Mouse (Mus musculus) MEL (cell line): ENCODE measurements around the gene Cdk14. TPM values are rescaled to one million over a fixed set of nuclear protein-coding genes. Genes with fewer than 3 reads are reported as not detected.
"Not testable (repeated sequence)": the region's sequence is repeated elsewhere in the genome, so short reads cannot be mapped to it uniquely, and the experiment has no call there.

Experiments used
- DNase-seq: peaks from one replicate; pipeline ENCODE4 v3.0.0; 2011; ENCODE audit warnings: low read depth, low spot score
- H3K27ac ChIP-seq: 2 replicates; pipeline ENCODE4 v1.5.1; 2012; ENCODE audit warnings: low read depth, mild to moderate bottlenecking, control low read depth, low read length, moderate library complexity; ENCODE audit not compliant: control insufficient read depth
- H3K27me3 ChIP-seq, 2 experiments: fragments of 150-350 bp in 1 of 2; sonication (generic) in 1 of 2; 2 replicates each; pipeline ENCODE4 v1.6.1; 2012; ENCODE audit warnings: low read length in 2 of 2, mild to moderate bottlenecking in 2 of 2, improper control_type of control experiment in 1 of 2, moderate library complexity in 1 of 2; ENCODE audit not compliant: insufficient read depth in 2 of 2, control insufficient read depth in 1 of 2
- H3K36me3 ChIP-seq, 2 experiments: 2 replicates each; pipeline ENCODE4 v1.6.1; 2012 to 2014; ENCODE audit warnings: low read length in 2 of 2, improper control_type of control experiment in 1 of 2, inconsistent platforms in 1 of 2, mild to moderate bottlenecking in 1 of 2; ENCODE audit not compliant: insufficient read depth in 2 of 2, control insufficient read depth in 1 of 2
- H3K4me1 ChIP-seq, 2 experiments: fragments of 150-350 bp in 1 of 2; sonication (generic) in 1 of 2; 2 replicates each; pipeline ENCODE4 v1.6.1; 2012; ENCODE audit warnings: low read length in 2 of 2, improper control_type of control experiment in 1 of 2, mild to moderate bottlenecking in 1 of 2; ENCODE audit not compliant: insufficient read depth in 2 of 2, control insufficient read depth in 1 of 2
- H3K4me3 ChIP-seq, 2 experiments: fragments of 150-350 bp in 1 of 2; sonication (generic) in 1 of 2; 2 replicates each; pipeline ENCODE4 v1.5.1; 2012; ENCODE audit warnings: low read depth in 2 of 2, low read length in 2 of 2, mild to moderate bottlenecking in 2 of 2, moderate library complexity in 2 of 2, control low read depth in 1 of 2, improper control_type of control experiment in 1 of 2; ENCODE audit not compliant: control insufficient read depth in 1 of 2, insufficient read depth in 1 of 2
- H3K79me2 ChIP-seq: 2 replicates; pipeline ENCODE4 v1.6.1; 2012; ENCODE audit warnings: mild to moderate bottlenecking, low read length, moderate library complexity; ENCODE audit not compliant: control insufficient read depth, poor library complexity, insufficient read depth
- H3K9ac ChIP-seq: 2 replicates; pipeline ENCODE4 v1.6.1; 2012; ENCODE audit warnings: low read depth, mild to moderate bottlenecking, control low read depth, low read length, moderate library complexity; ENCODE audit not compliant: control insufficient read depth, poor library complexity, severe bottlenecking
- H3K9me3 ChIP-seq: fragments of 150-350 bp; sonication (generic); replicated peaks from 2 replicates; pipeline ENCODE4 v1.6.1; 2012; ENCODE audit warnings: mild to moderate bottlenecking, low read length, improper control_type of control experiment, moderate library complexity; ENCODE audit not compliant: insufficient read depth
- CTCF ChIP-seq, 3 experiments: IDR thresholded peaks in 2 of 3; conservative IDR thresholded peaks in 1 of 3; 2 replicates each; pipeline ENCODE4 v1.5.1; 2011 to 2012; ENCODE audit warnings: low read length in 3 of 3, low read depth in 2 of 3, mild to moderate bottlenecking in 2 of 3, improper control_type of control experiment in 1 of 3, inconsistent platforms in 1 of 3, mixed read lengths in 1 of 3, moderate library complexity in 1 of 3; ENCODE audit not compliant: control insufficient read depth in 1 of 3, insufficient read depth in 1 of 3, poor library complexity in 1 of 3, severe bottlenecking in 1 of 3
- E2F4 ChIP-seq: IDR thresholded peaks from 2 replicates; pipeline ENCODE4 v1.6.1; 2011; ENCODE audit warnings: low read depth, low read length, improper control_type of control experiment, borderline replicate concordance
- GATA1 ChIP-seq: IDR thresholded peaks from 2 replicates; pipeline ENCODE4 v1.6.1; 2011; ENCODE audit warnings: low read depth, low read length, improper control_type of control experiment
- HCFC1 ChIP-seq: IDR thresholded peaks from 2 replicates; pipeline ENCODE4 v1.6.1; 2012; ENCODE audit warnings: low read depth, mild to moderate bottlenecking, inconsistent platforms, low read length, improper control_type of control experiment, moderate library complexity
- KAT2A ChIP-seq: conservative IDR thresholded peaks from 2 replicates; pipeline ENCODE4 v1.6.1; 2012; ENCODE audit warnings: low read depth, low read length, improper control_type of control experiment, inconsistent platforms
- MEF2A ChIP-seq: IDR thresholded peaks from 2 replicates; pipeline ENCODE4 v1.6.1; 2014; ENCODE audit warnings: low read depth, mild to moderate bottlenecking, inconsistent platforms, low read length, improper control_type of control experiment; ENCODE audit not compliant: poor library complexity, insufficient replicate concordance, severe bottlenecking; ENCODE audit errors: extremely low read depth
- MYB ChIP-seq: IDR thresholded peaks from 2 replicates; pipeline ENCODE4 v1.6.1; 2011; ENCODE audit warnings: mild to moderate bottlenecking, low read depth, low read length, improper control_type of control experiment
- MYC ChIP-seq: IDR thresholded peaks from 2 replicates; pipeline ENCODE4 v1.6.1; 2011; ENCODE audit warnings: low read depth, mild to moderate bottlenecking, low read length, improper control_type of control experiment, moderate library complexity
- TCF12 ChIP-seq: IDR thresholded peaks from 2 replicates; pipeline ENCODE4 v1.6.1; 2014; ENCODE audit warnings: low read depth, mild to moderate bottlenecking, inconsistent platforms, low read length, improper control_type of control experiment, moderate library complexity
- UBTF ChIP-seq: IDR thresholded peaks from 2 replicates; pipeline ENCODE4 v1.6.1; 2012; ENCODE audit warnings: low read depth, mild to moderate bottlenecking, inconsistent platforms, low read length, improper control_type of control experiment, moderate library complexity, borderline replicate concordance; ENCODE audit not compliant: insufficient read depth
- ZKSCAN1 ChIP-seq: IDR thresholded peaks from 2 replicates; pipeline ENCODE4 v1.6.1; 2012; ENCODE audit warnings: low read depth, mild to moderate bottlenecking, inconsistent platforms, low read length, improper control_type of control experiment, moderate library complexity
- ZMIZ1 ChIP-seq: IDR thresholded peaks from 2 replicates; pipeline ENCODE4 v1.6.1; 2012; ENCODE audit warnings: low read depth, mild to moderate bottlenecking, inconsistent platforms, low read length, improper control_type of control experiment, moderate library complexity
- polyA plus RNA-seq, 2 experiments: library from polyadenylated mRNA; stranded (reverse) in 1 of 2; unstranded in 1 of 2; fragments of >175 nt in 1 of 2; fragments of >200 nt in 1 of 2; gene quantifications; 2 replicates each; pipeline versions ENCODE4 v1.2.1 to v1.2.4; 2012; ENCODE audit warnings: low replicate concordance in 2 of 2, low read depth in 1 of 2; ENCODE audit not compliant: insufficient read length in 2 of 2, insufficient read depth in 1 of 2, missing spikeins in 1 of 2
- total RNA-seq: library from RNA; depleted of rRNA; stranded (reverse); fragments of 300-350 nt; gene quantifications from 2 replicates; pipeline ENCODE4 v1.2.3, GENCODE M21; 2012

The Cdk14 gene
- total and polyA plus RNA-seq, 3 experiments: not detected

DNA sequence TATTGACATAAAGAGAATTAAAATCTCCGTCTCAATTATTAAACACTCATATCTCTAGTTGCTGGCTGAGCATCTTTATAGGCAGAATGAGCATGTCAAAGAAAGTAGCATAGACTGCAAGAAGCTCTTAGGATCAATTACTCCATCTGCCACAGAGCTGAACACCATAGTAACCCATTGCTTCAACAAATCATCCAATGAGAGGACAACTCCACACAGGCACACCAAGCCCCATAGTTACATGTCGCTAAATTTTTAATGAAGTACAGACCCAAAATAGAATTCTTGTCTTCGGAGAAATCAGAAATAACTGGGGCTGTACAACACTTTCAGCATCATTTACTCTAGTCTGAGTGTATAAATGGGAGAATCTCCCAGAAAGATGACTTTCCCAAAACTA is 180.0 kb downstream of the Cdk14 start:
- Histone ChIP-seq H3K4me3 (no peak overlapping the region), H3K9me3 (no peaks in the 10 kb centered on the region), H3K36me3 (no peaks in the 10 kb centered on the region), H3K79me2 (no peaks in the 10 kb centered on the region), H3K9ac (no peak overlapping the region), H3K27ac (no peak overlapping the region), H3K27me3 (no peaks in the 10 kb centered on the region), H3K4me1 (no peaks in the 10 kb centered on the region)
- TF ChIP-seq ZMIZ1: no peak
- no peak for TF ChIP-seq KAT2A
- DNase-seq: no peak

GRCm38 (mm10) chr5:5234935-5235334 is 185.2 kb downstream of the Cdk14 start:
- not testable (repeated sequence) for H3K79me2 ChIP-seq, H3K9me3 ChIP-seq, H3K4me1 ChIP-seq

GRCm38 (mm10) chr5:5226966-5227365 is 193.1 kb downstream of the Cdk14 start:
- Histone ChIP-seq H3K36me3 (no peaks in the 10 kb centered on the region), H3K4me1 (no peaks in the 10 kb centered on the region), H3K27me3 (no peaks in the 10 kb centered on the region), H3K79me2 (no peaks in the 10 kb centered on the region), H3K27ac (no peak overlapping the region), H3K4me3 (no peak overlapping the region), H3K9me3 (no peaks in the 10 kb centered on the region), H3K9ac (no peak overlapping the region)
- no peak for DNase-seq
- no peak for TF ChIP-seq TCF12
- TF ChIP-seq ZKSCAN1: no peak
- no peak for TF ChIP-seq MYC
- no peak for TF ChIP-seq GATA1
- TF ChIP-seq CTCF (IDR thresholded peaks at IDR 0.05 in 2 of 3, conservative IDR thresholded peaks at IDR 0.05 in 1 of 3; ENCODE audit: control insufficient read depth in 1 of 3, insufficient read depth in 1 of 3, low read depth in 2 of 3, low read length in 3 of 3, poor library complexity in 1 of 3, severe bottlenecking in 1 of 3): no peak
- no peak for TF ChIP-seq E2F4
- TF ChIP-seq HCFC1: no peak
- no peak for TF ChIP-seq UBTF
- no peak for TF ChIP-seq MYB
- no peak for TF ChIP-seq MEF2A

More at GRCm38 (mm10) chr5:5234935-5235334, 185.2 kb downstream of the Cdk14 start:
- not testable (repeated sequence) for H3K27me3 ChIP-seq, H3K9ac ChIP-seq, H3K4me3 ChIP-seq, H3K36me3 ChIP-seq, DNase-seq, H3K27ac ChIP-seq
